Mouse (Mus musculus) hindbrain, embryonic 16.5 days (tissue): Measurements from ENCODE around the gene Prpf18. TPM values are rescaled to one million over a fixed set of nuclear protein-coding genes. Genes with fewer than 3 reads are reported as not detected.

Experiments used
- ATAC-seq: fragments of 200-750 bp; cut with Nextera tagmentation; 2 replicates; pipeline ENCODE4 v1.8.0; 2017; ENCODE audit warnings: moderate TSS enrichment, moderate library complexity
- H3K27ac ChIP-seq: fragments of 300-500 bp; sonication (generic); 2 replicates; pipeline ENCODE4 v1.5.1; 2014; ENCODE audit warnings: low read depth, mild to moderate bottlenecking, control low read depth, low read length, moderate library complexity
- H3K27me3 ChIP-seq: fragments of 300-500 bp; sonication (generic); replicated peaks from 2 replicates; pipeline ENCODE4 v1.6.1; 2014; ENCODE audit warnings: low read length; ENCODE audit not compliant: control insufficient read depth, insufficient read depth
- H3K36me3 ChIP-seq: fragments of 300-500 bp; sonication (generic); 2 replicates; pipeline ENCODE4 v1.6.1; 2014; ENCODE audit warnings: mild to moderate bottlenecking, low read length, moderate library complexity, mixed read lengths; ENCODE audit not compliant: control insufficient read depth, insufficient read depth
- H3K4me1 ChIP-seq: fragments of 300-500 bp; sonication (generic); 2 replicates; pipeline ENCODE4 v1.6.1; 2014; ENCODE audit warnings: low read depth, low read length; ENCODE audit not compliant: control insufficient read depth, insufficient read depth
- H3K4me2 ChIP-seq: fragments of 300-500 bp; sonication (generic); 2 replicates; pipeline ENCODE4 v1.6.1; 2014; ENCODE audit warnings: mild to moderate bottlenecking, low read length, control low read depth, moderate library complexity
- H3K4me3 ChIP-seq: fragments of 300-500 bp; sonication (generic); 2 replicates; pipeline ENCODE4 v1.5.1; 2014; ENCODE audit warnings: mild to moderate bottlenecking, low read length, control low read depth, moderate library complexity
- H3K9ac ChIP-seq: fragments of 300-500 bp; sonication (generic); 2 replicates; pipeline ENCODE4 v1.6.1; 2014; ENCODE audit warnings: low read depth, mild to moderate bottlenecking, control low read depth, low read length, moderate library complexity
- H3K9me3 ChIP-seq: fragments of 300-500 bp; sonication (generic); 2 replicates; pipeline ENCODE4 v1.6.1; 2014; ENCODE audit warnings: mild to moderate bottlenecking, low read length, moderate library complexity; ENCODE audit not compliant: control insufficient read depth
- WGBS: fragments of 180-500 bp; shearing (Covaris S2); extraction: QIAGEN DNeasy Blood & Tissue Kit; methylation state at CpG from one replicate; pipeline ENCODE4 v1.1.7; 2014; 5-methylcytosine and 5-hydroxymethylcytosine counted together
- polyA plus RNA-seq: library from polyadenylated mRNA; unstranded; fragments of >200 nt; fragmentation: Nextera tagmentation; extraction: Ambion mirVana; gene quantifications from 2 replicates; pipeline ENCODE4 v1.2.1, GENCODE M21; 2015

Prpf18 gene
- polyA plus RNA-seq, 1 experiment from 2014 or later: 37.6 TPM

- Histone ChIP-seq H3K27me3 (no peaks in the 10 kb centered on the region), H3K36me3 (peaks cover 38% of the 10 kb centered on the region), H3K27ac (no peak overlapping the region), H3K4me2 (no peak overlapping the region), H3K4me3 (no peak overlapping the region), H3K9me3 (no peaks in the 10 kb centered on the region), H3K4me1 (0 out of 2 replicates have a peak, but pooled peaks cover 1% of the 10 kb centered on the region), H3K9ac (no peak overlapping the region)
- ATAC-seq: no peak
- 87% methylated on average over 3 of the region's 3 CpGs for WGBS
Observed at GRCm38 (mm10) chr2:4606559-4606958, 45.4 kb downstream of the Prpf18 start.

- no peaks in the 10 kb centered on the region for H3K9me3 ChIP-seq
- H3K4me2 ChIP-seq: no peak overlapping the region
- H3K36me3 ChIP-seq: peaks cover 18% of the 10 kb centered on the region
- 0 out of 2 replicates have a peak, but pooled peaks have one; percentile 24 for ATAC-seq
- H3K27me3 ChIP-seq: no peaks in the 10 kb centered on the region
- peaks cover 5% of the 10 kb centered on the region; the same call in 1 of the 2 replicates for H3K4me1 ChIP-seq
- 84% methylated on average over 33 of the region's 33 CpGs for WGBS
- H3K9ac ChIP-seq: no peak overlapping the region
- no peak overlapping the region for H3K27ac ChIP-seq
- no peak overlapping the region for H3K4me3 ChIP-seq
Observed at GRCm38 (mm10) chr2:4603361-4603945, 48.5 kb downstream of the Prpf18 start.

- Histone ChIP-seq H3K4me2 (no peak overlapping the region), H3K36me3 (peaks cover 16% of the 10 kb centered on the region), H3K9me3 (no peaks in the 10 kb centered on the region), H3K4me1 (peaks cover 5% of the 10 kb centered on the region; the same call in 1 of the 2 replicates), H3K27ac (no peak overlapping the region; the same call in 1 of the 2 replicates), H3K27me3 (no peaks in the 10 kb centered on the region), H3K9ac (no peak overlapping the region), H3K4me3 (no peak overlapping the region)
- WGBS: 50% methylated on average over 15 of the region's 15 CpGs
- peak; percentile 58 for ATAC-seq
Observed at GRCm38 (mm10) chr2:4601034-4601890, 50.7 kb downstream of the Prpf18 start.

GRCm38 (mm10) chr2:4596992-4597391 lies 54.9 kb downstream of the Prpf18 start:
- Histone ChIP-seq H3K4me3 (no peak overlapping the region), H3K4me1 (peaks cover 7% of the 10 kb centered on the region), H3K27me3 (no peaks in the 10 kb centered on the region), H3K9ac (no peak overlapping the region), H3K9me3 (no peaks in the 10 kb centered on the region), H3K36me3 (peaks cover 18% of the 10 kb centered on the region), H3K4me2 (no peak overlapping the region), H3K27ac (no peak overlapping the region)
- no peak for ATAC-seq
- WGBS: 92% methylated on average over 7 of the region's 7 CpGs

- WGBS: 96% methylated on average over 3 of the region's 3 CpGs
- H3K27ac ChIP-seq: no peak overlapping the region
- peaks cover 2% of the 10 kb centered on the region; the same call in 1 of the 2 replicates for H3K4me1 ChIP-seq
- peaks cover 23% of the 10 kb centered on the region for H3K36me3 ChIP-seq
- ATAC-seq: no peak
- H3K9ac ChIP-seq: no peak overlapping the region
- H3K4me2 ChIP-seq: no peak overlapping the region
- no peaks in the 10 kb centered on the region for H3K27me3 ChIP-seq
- no peaks in the 10 kb centered on the region for H3K9me3 ChIP-seq
- H3K4me3 ChIP-seq: no peak overlapping the region
Observed at GRCm38 (mm10) chr2:4593878-4594387, 58.0 kb downstream of the Prpf18 start.

- Histone ChIP-seq H3K27me3 (no peaks in the 10 kb centered on the region), H3K27ac (no peak overlapping the region), H3K4me3 (no peak overlapping the region), H3K4me1 (peaks cover 2% of the 10 kb centered on the region; the same call in 1 of the 2 replicates), H3K9me3 (no peaks in the 10 kb centered on the region), H3K4me2 (no peak overlapping the region), H3K36me3 (peaks cover 25% of the 10 kb centered on the region), H3K9ac (no peak overlapping the region)
- WGBS: 36% methylated on average over 9 of the region's 9 CpGs
- no peak for ATAC-seq
Observed at GRCm38 (mm10) chr2:4593433-4593832, 58.5 kb downstream of the Prpf18 start.

GRCm38 (mm10) chr2:4592666-4593065 lies 59.2 kb downstream of the Prpf18 start:
- no peak for ATAC-seq
- Histone ChIP-seq H3K4me2 (no peak overlapping the region), H3K4me1 (peaks cover 2% of the 10 kb centered on the region; the same call in 1 of the 2 replicates), H3K27me3 (no peaks in the 10 kb centered on the region), H3K9ac (no peak overlapping the region), H3K27ac (no peak overlapping the region), H3K36me3 (peaks cover 27% of the 10 kb centered on the region), H3K9me3 (no peaks in the 10 kb centered on the region), H3K4me3 (no peak overlapping the region)
- 92% methylated on average over 7 of the region's 7 CpGs for WGBS

- WGBS: 77% methylated on average over 3 of the region's 3 CpGs
- peaks cover 3% of the 10 kb centered on the region; the same call in 1 of the 2 replicates for H3K4me1 ChIP-seq
- no peaks in the 10 kb centered on the region for H3K9me3 ChIP-seq
- no peaks in the 10 kb centered on the region for H3K27me3 ChIP-seq
- H3K4me2 ChIP-seq: no peak overlapping the region
- no peak for ATAC-seq
- H3K9ac ChIP-seq: no peak overlapping the region
- no peak overlapping the region for H3K27ac ChIP-seq
- H3K4me3 ChIP-seq: no peak overlapping the region
- H3K36me3 ChIP-seq: peaks cover 27% of the 10 kb centered on the region
Observed at GRCm38 (mm10) chr2:4591647-4592046, 60.3 kb downstream of the Prpf18 start.
